Mouse (Mus musculus): ENCODE measurements around the gene Ankrd33b. TPM values are rescaled to one million over a fixed set of nuclear protein-coding genes. Genes with fewer than 3 reads are reported as not detected.

Gene Ankrd33b
- polyA plus RNA-seq, 1 experiment from 2014 or later: 0.69 TPM

GRCm38 (mm10) chr15:31381936-31382468 is 14.5 kb upstream of the Ankrd33b start:
- no peaks in the 10 kb centered on the region for H3K4me1 ChIP-seq (ENCODE audit: control insufficient read depth, insufficient read depth, low read length)
- H3K9me3 ChIP-seq (replicated peaks; ENCODE audit: control insufficient read depth, low read length, poor library complexity, severe bottlenecking): no peaks in the 10 kb centered on the region
- no peak overlapping the region for H3K4me2 ChIP-seq (ENCODE audit: low read length)
- no peak overlapping the region for H3K27ac ChIP-seq (ENCODE audit: low read length)
- ATAC-seq: no peak
- no peak overlapping the region for H3K9ac ChIP-seq (ENCODE audit: low read depth, low read length)
- 73% methylated on average over 11 of the region's 11 CpGs for WGBS
- H3K36me3 ChIP-seq (ENCODE audit: control insufficient read depth, insufficient read depth, low read length): no peaks in the 10 kb centered on the region
- no peaks in the 10 kb centered on the region for H3K27me3 ChIP-seq (ENCODE audit: control insufficient read depth, insufficient read depth, low read depth, low read length)
- H3K4me3 ChIP-seq (ENCODE audit: low read depth, low read length): no peak overlapping the region

- H3K4me3 ChIP-seq (ENCODE audit: low read depth, low read length): no peak overlapping the region
- no peak overlapping the region for H3K4me2 ChIP-seq (ENCODE audit: low read length)
- no peaks in the 10 kb centered on the region for H3K36me3 ChIP-seq (ENCODE audit: control insufficient read depth, insufficient read depth, low read length)
- ATAC-seq: no peak
- H3K9me3 ChIP-seq (replicated peaks; ENCODE audit: control insufficient read depth, low read length, poor library complexity, severe bottlenecking): no peaks in the 10 kb centered on the region
- no peak overlapping the region for H3K9ac ChIP-seq (ENCODE audit: low read depth, low read length)
- no peaks in the 10 kb centered on the region for H3K27me3 ChIP-seq (ENCODE audit: control insufficient read depth, insufficient read depth, low read depth, low read length)
- no peak overlapping the region for H3K27ac ChIP-seq (ENCODE audit: low read length)
- no peaks in the 10 kb centered on the region for H3K4me1 ChIP-seq (ENCODE audit: control insufficient read depth, insufficient read depth, low read length)
- WGBS: 87% methylated on average over 3 of the region's 3 CpGs
Measured at GRCm38 (mm10) chr15:31379471-31379870, 11.9 kb upstream of the Ankrd33b start.

DNA sequence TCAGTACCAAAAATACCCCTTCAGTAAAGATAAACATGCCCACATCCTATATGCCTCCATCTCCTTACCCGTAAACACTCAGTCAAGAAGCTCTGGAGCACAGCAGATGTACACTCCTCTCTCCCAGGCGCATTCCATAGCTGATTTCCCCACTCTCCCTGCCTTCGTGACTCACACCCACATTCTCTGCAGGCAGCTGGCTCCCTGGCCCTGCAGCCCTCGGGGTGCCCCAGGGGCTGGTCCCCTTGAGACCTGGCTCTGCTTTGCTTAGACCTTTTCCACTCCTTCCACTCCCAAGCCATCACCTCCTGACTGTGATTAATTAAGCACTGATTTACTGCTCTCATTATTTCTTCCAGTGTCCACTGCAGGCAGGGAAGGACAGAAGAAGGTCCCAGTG is 7.7 kb upstream of the Ankrd33b start:
- no peak overlapping the region for H3K4me2 ChIP-seq (ENCODE audit: low read length)
- no peaks in the 10 kb centered on the region for H3K36me3 ChIP-seq (ENCODE audit: control insufficient read depth, insufficient read depth, low read length)
- H3K27ac ChIP-seq (ENCODE audit: low read length): no peak overlapping the region
- H3K27me3 ChIP-seq (ENCODE audit: control insufficient read depth, insufficient read depth, low read depth, low read length): no peaks in the 10 kb centered on the region
- H3K4me3 ChIP-seq (ENCODE audit: low read depth, low read length): no peak overlapping the region
- ATAC-seq: no peak
- no peaks in the 10 kb centered on the region for H3K9me3 ChIP-seq (replicated peaks; ENCODE audit: control insufficient read depth, low read length, poor library complexity, severe bottlenecking)
- H3K9ac ChIP-seq (ENCODE audit: low read depth, low read length): no peak overlapping the region
- WGBS: 54% methylated on average over 4 of the region's 4 CpGs
- H3K4me1 ChIP-seq (ENCODE audit: control insufficient read depth, insufficient read depth, low read length): no peaks in the 10 kb centered on the region

- no peaks in the 10 kb centered on the region for H3K36me3 ChIP-seq (ENCODE audit: control insufficient read depth, insufficient read depth, low read length)
- H3K9ac ChIP-seq (ENCODE audit: low read depth, low read length): no peak overlapping the region
- ATAC-seq: no peak
- peaks cover 25% of the 10 kb centered on the region for H3K27me3 ChIP-seq (ENCODE audit: control insufficient read depth, insufficient read depth, low read depth, low read length)
- WGBS: 8% methylated on average over 12 of the region's 12 CpGs
- no peak overlapping the region for H3K27ac ChIP-seq (ENCODE audit: low read length)
- H3K4me3 ChIP-seq (ENCODE audit: low read depth, low read length): no peak overlapping the region
- peaks cover 21% of the 10 kb centered on the region for H3K4me1 ChIP-seq (ENCODE audit: control insufficient read depth, insufficient read depth, low read length)
- no peaks in the 10 kb centered on the region for H3K9me3 ChIP-seq (replicated peaks; ENCODE audit: control insufficient read depth, low read length, poor library complexity, severe bottlenecking)
- H3K4me2 ChIP-seq (ENCODE audit: low read length): no peak overlapping the region
Measured at GRCm38 (mm10) chr15:31369125-31369612, 1.6 kb upstream of the Ankrd33b start.

GRCm38 (mm10) chr15:31368556-31368955 is 1.0 kb upstream of the Ankrd33b start:
- Histone ChIP-seq H3K9me3 (replicated peaks; ENCODE audit: control insufficient read depth, low read length, poor library complexity, severe bottlenecking) (no peaks in the 10 kb centered on the region), H3K27me3 (ENCODE audit: control insufficient read depth, insufficient read depth, low read depth, low read length) (peaks cover 29% of the 10 kb centered on the region), H3K4me3 (ENCODE audit: low read depth, low read length) (no peak overlapping the region), H3K9ac (ENCODE audit: low read depth, low read length) (no peak overlapping the region), H3K4me2 (ENCODE audit: low read length) (no peak overlapping the region), H3K36me3 (ENCODE audit: control insufficient read depth, insufficient read depth, low read length) (no peaks in the 10 kb centered on the region), H3K4me1 (ENCODE audit: control insufficient read depth, insufficient read depth, low read length) (peaks cover 21% of the 10 kb centered on the region), H3K27ac (ENCODE audit: low read length) (no peak overlapping the region)
- 19% methylated on average over 8 of the region's 8 CpGs for WGBS
- no peak for ATAC-seq

GRCm38 (mm10) chr15:31366596-31367480 is 688 bp downstream of the Ankrd33b start:
- peak; percentile 58; the same call in 1 of the 2 replicates for ATAC-seq
- peaks cover 29% of the 10 kb centered on the region for H3K27me3 ChIP-seq (ENCODE audit: control insufficient read depth, insufficient read depth, low read depth, low read length)
- peak overlapping the region; percentile 57 for H3K9ac ChIP-seq (ENCODE audit: low read depth, low read length)
- H3K4me2 ChIP-seq (ENCODE audit: low read length): peak overlapping the region; percentile 98
- H3K9me3 ChIP-seq (replicated peaks; ENCODE audit: control insufficient read depth, low read length, poor library complexity, severe bottlenecking): no peaks in the 10 kb centered on the region
- H3K4me1 ChIP-seq (ENCODE audit: control insufficient read depth, insufficient read depth, low read length): peaks cover 21% of the 10 kb centered on the region
- H3K36me3 ChIP-seq (ENCODE audit: control insufficient read depth, insufficient read depth, low read length): no peaks in the 10 kb centered on the region
- peak overlapping the region; percentile 48 for H3K4me3 ChIP-seq (ENCODE audit: low read depth, low read length)
- no peak overlapping the region for H3K27ac ChIP-seq (ENCODE audit: low read length)
- under 1% methylated on average over 70 of the region's 72 CpGs for WGBS

DNA sequence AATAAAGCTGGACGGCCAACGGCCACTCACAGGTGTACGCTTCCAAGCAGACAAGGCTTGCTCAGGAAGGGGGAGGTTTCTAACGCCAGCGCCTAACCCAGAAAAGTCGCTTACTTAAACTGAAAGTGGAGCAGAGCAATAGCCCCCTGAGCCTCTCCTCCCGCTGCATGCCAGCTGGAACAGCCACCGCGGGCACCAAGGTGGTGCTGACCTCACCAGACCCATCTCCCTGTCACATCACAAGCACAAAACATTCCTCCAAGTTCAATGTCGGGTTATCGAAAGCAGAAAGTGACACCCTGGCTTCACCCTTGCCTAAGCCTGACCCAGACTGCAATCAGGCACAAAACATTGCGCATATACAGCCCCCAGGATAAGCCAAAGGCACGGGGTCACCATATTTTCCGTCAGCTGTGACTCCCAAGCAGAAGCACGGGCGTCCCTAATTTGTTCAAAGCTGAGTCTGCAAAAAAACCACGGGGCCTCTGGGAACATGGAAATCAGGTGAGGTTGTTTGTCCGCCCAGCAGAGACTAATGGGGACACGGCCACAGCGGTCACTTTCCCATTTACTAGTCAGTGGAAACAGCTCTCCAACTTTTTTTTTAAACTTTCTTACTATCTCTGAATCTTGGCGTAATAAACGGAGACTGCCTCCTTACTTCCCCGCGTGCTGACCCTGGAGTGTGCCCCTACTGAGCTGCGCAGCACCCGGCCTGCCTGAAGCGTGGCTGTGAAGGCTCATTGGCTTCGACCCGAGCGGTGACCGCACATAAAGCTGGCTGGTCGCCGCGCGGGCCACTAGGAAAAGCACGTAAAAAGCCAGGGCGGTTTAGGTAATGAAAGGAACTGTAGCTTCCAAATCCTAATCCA is 1.6 kb downstream of the Ankrd33b start:
- Histone ChIP-seq H3K9me3 (replicated peaks; ENCODE audit: control insufficient read depth, low read length, poor library complexity, severe bottlenecking) (no peaks in the 10 kb centered on the region), H3K4me1 (ENCODE audit: control insufficient read depth, insufficient read depth, low read length) (peaks cover 21% of the 10 kb centered on the region), H3K27ac (ENCODE audit: low read length) (no peak overlapping the region), H3K36me3 (ENCODE audit: control insufficient read depth, insufficient read depth, low read length) (no peaks in the 10 kb centered on the region), H3K4me3 (ENCODE audit: low read depth, low read length) (peak overlapping the region; percentile 48), H3K4me2 (ENCODE audit: low read length) (peak overlapping the region; percentile 98), H3K9ac (ENCODE audit: low read depth, low read length) (no peak overlapping the region), H3K27me3 (ENCODE audit: control insufficient read depth, insufficient read depth, low read depth, low read length) (peaks cover 29% of the 10 kb centered on the region)
- 2% methylated on average over 37 of the region's 37 CpGs for WGBS
- no peak for ATAC-seq

- 22% methylated on average over 11 of the region's 11 CpGs for WGBS
- Histone ChIP-seq H3K9me3 (replicated peaks; ENCODE audit: control insufficient read depth, low read length, poor library complexity, severe bottlenecking) (no peaks in the 10 kb centered on the region), H3K4me2 (ENCODE audit: low read length) (peak overlapping the region; percentile 98), H3K27ac (ENCODE audit: low read length) (no peak overlapping the region), H3K4me1 (ENCODE audit: control insufficient read depth, insufficient read depth, low read length) (peaks cover 21% of the 10 kb centered on the region), H3K4me3 (ENCODE audit: low read depth, low read length) (peak overlapping the region; percentile 48), H3K9ac (ENCODE audit: low read depth, low read length) (no peak overlapping the region), H3K27me3 (ENCODE audit: control insufficient read depth, insufficient read depth, low read depth, low read length) (peaks cover 29% of the 10 kb centered on the region), H3K36me3 (ENCODE audit: control insufficient read depth, insufficient read depth, low read length) (no peaks in the 10 kb centered on the region)
- ATAC-seq: no peak
Measured at GRCm38 (mm10) chr15:31365041-31365719, 2.3 kb downstream of the Ankrd33b start.
